Mouse (Mus musculus): ENCODE data around the gene Htt.
"Not testable (repeated sequence)": the region's sequence is repeated elsewhere in the genome, so short reads cannot be mapped to it uniquely, and the experiment has no call there.

Htt gene

GRCm38 (mm10) chr5:34761509-34761908 lies at the start of gene Htt:
Gene Htt, plus strand, starts transcription at chr5:34761740.
- peak; percentile 98 for DNase-seq

- not testable (repeated sequence) for DNase-seq
These were observed 47.2 kb upstream of the Htt start for GRCm38 (mm10) chr5:34714371-34714770.

GRCm38 (mm10) chr5:34714816-34715215 lies 46.7 kb upstream of the Htt start:
- DNase-seq: no peak

- no peak for DNase-seq
These were observed 32.4 kb upstream of the Htt start for GRCm38 (mm10) chr5:34729141-34729540.

- no peak for DNase-seq
These were observed 31.3 kb upstream of the Htt start for GRCm38 (mm10) chr5:34730255-34730654.

- no peak for DNase-seq
These were observed 10.1 kb upstream of the Htt start for GRCm38 (mm10) chr5:34751477-34751876.

GRCm38 (mm10) chr5:34758762-34759161 lies 2.8 kb upstream of the Htt start:
- no peak for DNase-seq

- no peak for DNase-seq
These were observed 561 bp upstream of the Htt start for GRCm38 (mm10) chr5:34760850-34761508.

GRCm38 (mm10) chr5:34761934-34762611 lies 533 bp downstream of the Htt start:
- peak; percentile 44 for DNase-seq

- no peak for DNase-seq
These were observed 10.3 kb downstream of the Htt start for GRCm38 (mm10) chr5:34771818-34772217.

GRCm38 (mm10) chr5:34772696-34773245 lies 11.2 kb downstream of the Htt start:
- DNase-seq: no peak

- no peak for DNase-seq
These were observed 11.9 kb downstream of the Htt start for GRCm38 (mm10) chr5:34773392-34773791.

- DNase-seq: no peak
These were observed 23.5 kb downstream of the Htt start for GRCm38 (mm10) chr5:34785027-34785426.

- DNase-seq: no peak
These were observed 29.6 kb downstream of the Htt start for GRCm38 (mm10) chr5:34791141-34791540.

- no peak for DNase-seq
These were observed 38.9 kb downstream of the Htt start for GRCm38 (mm10) chr5:34800292-34800953.

- no peak for DNase-seq
These were observed 44.5 kb downstream of the Htt start for GRCm38 (mm10) chr5:34806038-34806437.

- DNase-seq: no peak
These were observed 61.0 kb downstream of the Htt start for GRCm38 (mm10) chr5:34822431-34823149.

- no peak for DNase-seq
These were observed 92.5 kb downstream of the Htt start for GRCm38 (mm10) chr5:34854079-34854478.

- no peak for DNase-seq
These were observed 103.8 kb downstream of the Htt start for GRCm38 (mm10) chr5:34865367-34865766.

- not testable (repeated sequence) for DNase-seq
These were observed 118.8 kb downstream of the Htt start for GRCm38 (mm10) chr5:34880307-34880706.

- no peak for DNase-seq
These were observed 119.5 kb downstream of the Htt start for GRCm38 (mm10) chr5:34881023-34881422.

GRCm38 (mm10) chr5:34885250-34885649 lies 123.7 kb downstream of the Htt start:
- DNase-seq: no peak

GRCm38 (mm10) chr5:34889252-34889651 lies 127.7 kb downstream of the Htt start:
- DNase-seq: no peak

Measured in kidney, postnatal 10 days (tissue).